Mouse (Mus musculus) limb, embryonic 15.5 days (tissue): ENCODE data around the gene Vps54. TPM values are rescaled to one million over a fixed set of nuclear protein-coding genes. Genes with fewer than 3 reads are reported as not detected.
"Not testable (repeated sequence)": the region's sequence is repeated elsewhere in the genome, so short reads cannot be mapped to it uniquely, and the experiment has no call there.

Experiments used
- ATAC-seq: fragments of 200-750 bp; cut with Nextera tagmentation; 2 replicates; pipeline ENCODE4 v1.8.0; 2017; ENCODE audit warnings: low read depth, moderate TSS enrichment; ENCODE audit not compliant: insufficient number of reproducible peaks, low FRiP score, low TSS enrichment
- H3K27ac ChIP-seq: fragments of 300-500 bp; sonication (generic); 2 replicates; pipeline ENCODE4 v1.5.1; 2015; ENCODE audit warnings: moderate library complexity, mild to moderate bottlenecking, inconsistent platforms
- H3K27me3 ChIP-seq: fragments of 300-500 bp; sonication (generic); 2 replicates; pipeline ENCODE4 v1.6.1; 2015; ENCODE audit warnings: inconsistent platforms
- H3K36me3 ChIP-seq: fragments of 300-500 bp; sonication (generic); 2 replicates; pipeline ENCODE4 v1.6.1; 2015; ENCODE audit warnings: inconsistent platforms
- H3K4me1 ChIP-seq: fragments of 300-500 bp; sonication (generic); 2 replicates; pipeline ENCODE4 v1.6.1; 2015; ENCODE audit warnings: inconsistent platforms
- H3K4me2 ChIP-seq: fragments of 300-500 bp; sonication (generic); 2 replicates; pipeline ENCODE4 v1.6.1; 2015; ENCODE audit warnings: mild to moderate bottlenecking, inconsistent platforms
- H3K4me3 ChIP-seq: fragments of 300-500 bp; sonication (generic); 2 replicates; pipeline ENCODE4 v1.5.1; 2015; ENCODE audit warnings: mild to moderate bottlenecking, inconsistent platforms
- H3K9ac ChIP-seq: fragments of 300-500 bp; sonication (generic); 2 replicates; pipeline ENCODE4 v1.6.1; 2015; ENCODE audit warnings: inconsistent platforms
- H3K9me3 ChIP-seq: fragments of 300-500 bp; sonication (generic); 2 replicates; pipeline ENCODE4 v1.6.1; 2016; ENCODE audit warnings: inconsistent platforms
- WGBS: fragments of 180-500 bp; shearing (Covaris S2); methylation state at CpG from one replicate; pipeline ENCODE4 v1.1.7; 2015; 5-methylcytosine and 5-hydroxymethylcytosine counted together
- polyA plus RNA-seq: library from polyadenylated mRNA; unstranded; fragments of >200 nt; fragmentation: Nextera tagmentation; extraction: Ambion mirVana; gene quantifications from 2 replicates; pipeline ENCODE4 v1.2.1, GENCODE M21; 2015

Gene Vps54
- polyA plus RNA-seq, 1 experiment from 2014 or later = 12.0 TPM

GRCm38 (mm10) chr11:21247940-21248339 lies 8.9 kb downstream of the Vps54 start:
- H3K9me3 ChIP-seq = no peaks in the 10 kb centered on the region
- WGBS = 97% methylated on average over 1 of the region's 1 CpGs
- no peak overlapping the region for H3K9ac ChIP-seq
- no peak overlapping the region for H3K4me2 ChIP-seq
- no peak overlapping the region for H3K4me3 ChIP-seq
- H3K27ac ChIP-seq = no peak overlapping the region
- ATAC-seq = no peak
- H3K27me3 ChIP-seq = no peaks in the 10 kb centered on the region
- no peaks in the 10 kb centered on the region for H3K36me3 ChIP-seq
- no peaks in the 10 kb centered on the region for H3K4me1 ChIP-seq

DNA sequence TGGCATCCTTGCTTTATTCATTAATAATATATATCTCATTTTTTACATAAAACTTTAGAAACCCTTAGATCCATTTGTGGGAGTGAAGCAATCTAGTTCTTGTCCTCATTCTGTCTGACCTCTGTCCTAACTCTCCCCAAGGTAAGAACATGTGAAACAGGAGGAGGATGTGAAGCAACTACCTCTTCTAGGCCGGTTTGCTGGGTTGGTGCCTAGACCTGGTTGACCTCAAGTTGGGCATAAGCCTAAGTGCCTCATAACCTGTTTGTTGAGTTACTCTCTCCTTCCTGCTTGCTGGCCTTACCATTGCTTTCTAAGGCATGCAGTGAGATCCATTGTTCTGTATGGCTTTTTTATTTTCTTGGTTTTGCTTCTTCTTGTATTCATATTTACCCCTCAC lies 11.3 kb downstream of the Vps54 start:
- Histone ChIP-seq H3K9me3 (no peaks in the 10 kb centered on the region), H3K4me2 (no peak overlapping the region), H3K4me3 (no peak overlapping the region), H3K27ac (no peak overlapping the region), H3K27me3 (no peaks in the 10 kb centered on the region), H3K36me3 (no peaks in the 10 kb centered on the region), H3K9ac (no peak overlapping the region), H3K4me1 (no peaks in the 10 kb centered on the region)
- no peak for ATAC-seq
- WGBS = 82% methylated on average over 1 of the region's 1 CpGs

DNA sequence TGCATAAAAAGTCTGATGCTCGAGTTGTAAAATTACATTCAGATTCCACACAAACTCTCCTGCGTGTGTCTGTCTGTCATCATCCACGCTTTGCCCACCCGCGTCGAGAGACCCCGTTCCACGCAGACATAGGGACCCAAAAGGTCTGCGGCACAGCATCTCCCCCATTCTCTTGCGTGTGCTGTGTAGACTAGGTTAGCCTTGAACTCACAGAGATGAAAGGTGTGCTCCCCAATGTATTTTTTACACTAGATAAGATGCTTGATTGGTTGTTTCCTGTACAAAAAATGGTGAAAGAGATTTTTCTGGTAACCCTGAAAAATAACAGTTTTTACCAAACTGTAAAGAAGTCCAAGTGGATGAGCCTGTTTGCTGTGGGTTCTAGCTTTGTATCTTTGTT lies 19.5 kb downstream of the Vps54 start:
- H3K9ac ChIP-seq, H3K27ac ChIP-seq, H3K4me3 ChIP-seq, ATAC-seq, H3K9me3 ChIP-seq, H3K4me2 ChIP-seq, H3K36me3 ChIP-seq, H3K4me1 ChIP-seq, H3K27me3 ChIP-seq: not testable (repeated sequence)
- WGBS = 95% methylated on average over 10 of the region's 10 CpGs

DNA sequence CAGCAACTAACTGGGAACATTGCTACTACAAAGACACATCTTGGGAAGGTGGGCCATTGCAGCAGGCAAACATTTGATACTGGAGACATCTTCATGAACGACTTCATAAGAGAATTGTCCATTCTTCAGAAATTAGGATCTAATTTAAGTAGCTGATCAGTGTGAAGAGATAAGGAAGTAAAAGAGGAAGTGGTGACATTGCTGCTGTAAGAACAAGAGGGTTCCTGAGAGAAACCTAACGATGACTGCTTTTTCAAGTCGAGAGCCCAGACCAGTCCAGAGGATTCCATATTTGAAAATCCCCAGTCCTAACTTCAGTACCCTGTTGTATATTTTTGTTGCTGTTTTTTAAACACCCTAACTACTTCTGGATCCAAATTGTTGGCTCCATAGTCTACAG lies 26.3 kb downstream of the Vps54 start:
- H3K4me3 ChIP-seq = no peak overlapping the region
- H3K4me1 ChIP-seq = no peaks in the 10 kb centered on the region
- ATAC-seq = no peak
- H3K36me3 ChIP-seq = peaks cover 26% of the 10 kb centered on the region
- H3K9me3 ChIP-seq = no peaks in the 10 kb centered on the region
- no peak overlapping the region for H3K27ac ChIP-seq
- no peaks in the 10 kb centered on the region for H3K27me3 ChIP-seq
- 83% methylated on average over 3 of the region's 3 CpGs for WGBS
- no peak overlapping the region for H3K9ac ChIP-seq
- no peak overlapping the region for H3K4me2 ChIP-seq

GRCm38 (mm10) chr11:21276151-21276550 lies 37.1 kb downstream of the Vps54 start:
- H3K4me3 ChIP-seq = no peak overlapping the region
- H3K4me1 ChIP-seq = no peaks in the 10 kb centered on the region
- H3K27me3 ChIP-seq = no peaks in the 10 kb centered on the region
- H3K27ac ChIP-seq = no peak overlapping the region
- H3K9ac ChIP-seq = no peak overlapping the region
- WGBS = 67% methylated on average over 2 of the region's 2 CpGs
- H3K4me2 ChIP-seq = no peak overlapping the region
- no peaks in the 10 kb centered on the region for H3K9me3 ChIP-seq
- peaks cover 9% of the 10 kb centered on the region for H3K36me3 ChIP-seq
- no peak for ATAC-seq

- ATAC-seq = no peak
- 74% methylated on average over 3 of the region's 3 CpGs for WGBS
- no peak overlapping the region for H3K9ac ChIP-seq
Measured at GRCm38 (mm10) chr11:21286391-21286790, 47.3 kb downstream of the Vps54 start.

DNA sequence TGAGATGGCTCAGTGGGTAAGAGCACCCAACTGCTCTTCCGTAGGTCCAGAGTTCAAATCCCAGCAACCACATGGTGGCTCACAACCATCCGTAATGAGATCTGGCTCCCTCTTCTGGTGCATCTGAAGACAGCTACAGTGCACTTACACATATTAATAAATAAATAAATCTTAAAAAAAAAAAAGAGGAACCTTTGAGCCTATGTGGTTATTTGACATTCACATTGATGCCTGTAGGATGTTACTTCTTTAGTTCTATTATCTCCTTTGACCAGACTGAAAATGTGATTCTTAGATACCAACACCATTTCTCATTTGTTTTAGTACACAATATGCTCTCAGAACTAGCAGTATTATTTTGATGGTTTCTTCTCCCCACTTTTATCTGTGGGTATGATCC lies 49.1 kb downstream of the Vps54 start:
- not testable (repeated sequence) for H3K27ac ChIP-seq, ATAC-seq, H3K4me2 ChIP-seq, H3K36me3 ChIP-seq, H3K4me3 ChIP-seq, H3K9me3 ChIP-seq, H3K9ac ChIP-seq, H3K4me1 ChIP-seq, H3K27me3 ChIP-seq
- 90% methylated on average over 2 of the region's 2 CpGs for WGBS

More at GRCm38 (mm10) chr11:21286391-21286790, 47.3 kb downstream of the Vps54 start:
- Histone ChIP-seq H3K36me3 (peaks cover 7% of the 10 kb centered on the region; the same call in 1 of the 2 replicates), H3K4me1 (no peaks in the 10 kb centered on the region), H3K27me3 (no peaks in the 10 kb centered on the region), H3K4me2 (no peak overlapping the region), H3K9me3 (no peaks in the 10 kb centered on the region), H3K27ac (no peak overlapping the region), H3K4me3 (no peak overlapping the region)

DNA sequence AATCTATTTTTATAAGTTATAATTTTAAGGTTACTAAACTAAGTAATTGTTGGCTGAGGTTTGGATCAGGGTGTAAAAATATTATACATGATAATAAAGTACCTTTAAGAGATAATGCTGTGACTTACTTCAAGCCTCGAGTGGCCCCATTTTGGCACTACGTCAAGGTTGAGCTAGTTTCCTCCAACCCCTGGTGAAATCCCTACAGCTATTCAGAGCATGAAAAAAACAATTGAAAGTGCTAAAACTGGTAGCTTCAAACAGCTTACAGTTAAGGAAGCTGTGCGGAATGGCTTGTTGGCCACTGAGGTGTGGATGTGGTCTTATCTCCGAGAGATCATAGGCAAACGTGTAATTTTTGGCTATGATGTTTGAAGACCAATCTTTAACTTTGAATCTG lies 56.4 kb downstream of the Vps54 start:
- Histone ChIP-seq H3K27me3 (no peaks in the 10 kb centered on the region), H3K4me1 (no peaks in the 10 kb centered on the region), H3K4me3 (no peak overlapping the region), H3K4me2 (no peak overlapping the region), H3K9me3 (no peaks in the 10 kb centered on the region), H3K36me3 (peaks cover 19% of the 10 kb centered on the region; the same call in 1 of the 2 replicates), H3K9ac (no peak overlapping the region), H3K27ac (no peak overlapping the region)
- 84% methylated on average over 5 of the region's 5 CpGs for WGBS
- no peak for ATAC-seq

DNA sequence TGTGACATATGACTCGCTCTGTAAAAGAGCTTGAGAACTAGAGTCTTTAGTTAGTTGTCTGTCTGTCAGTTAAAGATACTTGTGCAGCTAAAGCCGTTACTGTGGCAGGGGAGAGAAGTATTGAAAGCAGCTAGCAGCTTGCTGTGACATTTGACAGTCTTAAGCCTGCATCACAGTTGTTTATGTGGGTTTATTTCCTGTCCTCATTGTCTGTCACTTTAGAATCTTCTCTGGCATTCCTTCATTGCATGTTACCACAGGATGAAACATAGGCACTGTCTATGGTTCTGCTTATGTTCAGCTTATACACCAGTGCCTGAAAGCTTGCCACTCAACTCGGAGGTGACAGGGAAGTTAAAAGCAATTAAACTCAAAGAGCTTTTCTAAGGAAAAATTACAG lies 64.5 kb downstream of the Vps54 start:
- Histone ChIP-seq H3K27ac (no peak overlapping the region), H3K36me3 (peaks cover 30% of the 10 kb centered on the region), H3K9me3 (no peaks in the 10 kb centered on the region), H3K4me2 (no peak overlapping the region), H3K27me3 (no peaks in the 10 kb centered on the region), H3K4me3 (no peak overlapping the region), H3K9ac (no peak overlapping the region), H3K4me1 (no peaks in the 10 kb centered on the region)
- ATAC-seq = no peak
- 68% methylated on average over 3 of the region's 3 CpGs for WGBS

DNA sequence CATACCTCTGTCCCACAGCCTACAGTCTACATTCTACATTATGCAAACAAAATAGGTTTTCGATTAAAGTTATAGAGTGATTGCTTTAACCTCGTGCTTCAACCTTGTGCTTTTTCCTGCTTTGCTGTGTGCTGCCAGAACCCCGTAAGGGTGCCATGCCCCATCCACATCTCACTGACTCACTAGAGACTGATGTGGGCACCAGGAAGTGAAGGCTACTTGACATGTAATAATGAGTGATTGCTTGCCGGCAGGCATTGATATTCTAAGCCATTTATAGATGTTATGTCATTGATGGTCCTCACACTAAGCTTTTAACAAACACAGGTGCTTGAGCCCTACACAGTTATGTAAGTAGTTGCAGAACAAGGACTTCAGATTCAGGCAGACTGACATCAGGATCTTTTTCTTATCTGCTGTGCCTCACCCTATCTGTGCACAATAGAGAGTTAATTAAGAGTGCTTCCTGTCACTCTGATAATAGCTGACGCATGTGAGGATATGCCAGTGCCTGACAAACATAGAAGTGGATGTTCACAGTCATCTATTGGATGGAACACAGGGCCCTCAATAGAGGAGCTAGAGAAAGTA lies 68.1 kb downstream of the Vps54 start:
- Histone ChIP-seq H3K9me3 (no peaks in the 10 kb centered on the region), H3K4me3 (no peak overlapping the region), H3K4me1 (no peaks in the 10 kb centered on the region), H3K27me3 (no peaks in the 10 kb centered on the region), H3K4me2 (no peak overlapping the region), H3K36me3 (peaks cover 28% of the 10 kb centered on the region), H3K9ac (no peak overlapping the region), H3K27ac (no peak overlapping the region)
- no peak for ATAC-seq
- WGBS = 84% methylated on average over 5 of the region's 5 CpGs

DNA sequence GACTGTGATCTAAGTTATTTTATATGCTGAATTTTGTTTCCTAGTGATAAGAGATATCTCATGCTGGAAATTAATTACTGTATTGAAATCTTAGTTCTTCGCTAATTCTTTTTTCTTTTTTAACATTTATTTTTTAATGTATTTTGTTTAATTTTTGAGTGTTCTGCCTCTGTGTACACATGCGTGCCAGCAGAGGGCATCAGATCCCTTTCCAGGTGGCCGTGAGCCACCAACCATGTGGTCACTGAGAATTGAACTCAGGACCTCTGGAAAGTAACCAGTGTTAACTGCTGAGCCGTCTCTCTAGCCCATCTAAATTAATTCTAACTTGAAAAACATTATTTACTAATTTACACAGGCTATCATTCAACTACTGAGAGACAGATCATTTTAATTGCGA lies 69.0 kb downstream of the Vps54 start:
- Histone ChIP-seq H3K4me1 (no peaks in the 10 kb centered on the region), H3K4me3 (no peak overlapping the region), H3K4me2 (no peak overlapping the region), H3K27me3 (no peaks in the 10 kb centered on the region), H3K36me3 (peaks cover 28% of the 10 kb centered on the region), H3K9ac (no peak overlapping the region), H3K27ac (no peak overlapping the region), H3K9me3 (no peaks in the 10 kb centered on the region)
- 87% methylated on average over 5 of the region's 5 CpGs for WGBS
- ATAC-seq = no peak

GRCm38 (mm10) chr11:21309516-21309915 lies 70.4 kb downstream of the Vps54 start:
- peaks cover 35% of the 10 kb centered on the region for H3K36me3 ChIP-seq
- 70% methylated on average over 6 of the region's 6 CpGs for WGBS

More at GRCm38 (mm10) chr11:21309516-21309915, 70.4 kb downstream of the Vps54 start:
- no peaks in the 10 kb centered on the region for H3K27me3 ChIP-seq
- H3K4me3 ChIP-seq = no peak overlapping the region
- H3K27ac ChIP-seq = no peak overlapping the region
- H3K4me2 ChIP-seq = no peak overlapping the region
- no peaks in the 10 kb centered on the region for H3K9me3 ChIP-seq
- no peak overlapping the region for H3K9ac ChIP-seq
- no peak for ATAC-seq
- H3K4me1 ChIP-seq = no peaks in the 10 kb centered on the region
